Mouse (Mus musculus) lung, embryonic 14.5 days (tissue): Measurements from ENCODE around the gene Rtp1. TPM values are rescaled to one million over a fixed set of nuclear protein-coding genes. Genes with fewer than 3 reads are reported as not detected.

Source experiments
- ATAC-seq: fragments of 200-750 bp; cut with Nextera tagmentation; 2 replicates; pipeline ENCODE4 v1.8.0; 2017; ENCODE audit warnings: mild to moderate bottlenecking, moderate TSS enrichment, moderate library complexity; ENCODE audit not compliant: insufficient read depth
- DNase-seq: peaks from one replicate; pipeline ENCODE4 v3.0.0-alpha.2; 2015
- H3K27ac ChIP-seq: fragments of 300-500 bp; sonication (generic); 2 replicates; pipeline ENCODE4 v1.5.1; 2014; ENCODE audit warnings: low read depth, mild to moderate bottlenecking, moderate library complexity
- H3K27me3 ChIP-seq: fragments of 300-500 bp; sonication (generic); 2 replicates; pipeline ENCODE4 v1.6.1; 2014; ENCODE audit warnings: low read length, control low read depth; ENCODE audit not compliant: insufficient read depth
- H3K36me3 ChIP-seq: fragments of 300-500 bp; sonication (generic); 2 replicates; pipeline ENCODE4 v1.6.1; 2014; ENCODE audit warnings: control low read depth; ENCODE audit not compliant: insufficient read depth
- H3K4me1 ChIP-seq: fragments of 300-500 bp; sonication (generic); 2 replicates; pipeline ENCODE4 v1.6.1; 2014; ENCODE audit warnings: antibody characterized with exemption, control low read depth; ENCODE audit not compliant: insufficient read depth
- H3K4me2 ChIP-seq: fragments of 300-500 bp; sonication (generic); 2 replicates; pipeline ENCODE4 v1.6.1; 2014; ENCODE audit warnings: mild to moderate bottlenecking
- H3K4me3 ChIP-seq: fragments of 300-500 bp; sonication (generic); 2 replicates; pipeline ENCODE4 v1.5.1; 2014; ENCODE audit warnings: low read depth, low read length
- H3K9ac ChIP-seq: fragments of 300-500 bp; sonication (generic); 2 replicates; pipeline ENCODE4 v1.6.1; 2014
- H3K9me3 ChIP-seq: fragments of 300-500 bp; sonication (generic); 2 replicates; pipeline ENCODE4 v1.6.1; 2016; ENCODE audit warnings: low read depth, low read length, control low read depth
- CTCF ChIP-seq: IDR thresholded peaks from 2 replicates; pipeline ENCODE4 v1.5.1; 2016; ENCODE audit warnings: antibody characterized with exemption, low read depth
- WGBS: fragments of 180-500 bp; shearing (Covaris S2); extraction: QIAGEN DNeasy Blood & Tissue Kit; methylation state at CpG from one replicate; pipeline ENCODE4 v1.1.7; 2014; 5-methylcytosine and 5-hydroxymethylcytosine counted together
- polyA plus RNA-seq: library from polyadenylated mRNA; unstranded; fragments of >200 nt; fragmentation: Nextera tagmentation; extraction: Ambion mirVana; gene quantifications from 2 replicates; pipeline ENCODE4 v1.2.1, GENCODE M21; 2014

Rtp1 gene
- polyA plus RNA-seq, 1 experiment from 2014 or later, result not detected

- H3K4me3 ChIP-seq, result no peak overlapping the region
- no peak overlapping the region for H3K4me2 ChIP-seq
- WGBS, result 50% methylated on average over 3 of the region's 3 CpGs
- no peaks in the 10 kb centered on the region for H3K9me3 ChIP-seq
- TF ChIP-seq CTCF, result no peak
- no peak overlapping the region for H3K9ac ChIP-seq
- H3K4me1 ChIP-seq, result peaks cover 5% of the 10 kb centered on the region
- ATAC-seq, result peak; percentile 59
- no peaks in the 10 kb centered on the region for H3K36me3 ChIP-seq
- H3K27me3 ChIP-seq, result no peaks in the 10 kb centered on the region
- no peak overlapping the region for H3K27ac ChIP-seq
- DNase-seq, result peak; percentile 78
These were observed 27.6 kb downstream of the Rtp1 start for GRCm38 (mm10) chr16:23456534-23456933.

GRCm38 (mm10) chr16:23457338-23457737 lies 28.4 kb downstream of the Rtp1 start:
- no peak for TF ChIP-seq CTCF
- H3K4me2 ChIP-seq, result no peak overlapping the region
- 87% methylated on average over 5 of the region's 5 CpGs for WGBS
- no peak overlapping the region for H3K27ac ChIP-seq
- no peaks in the 10 kb centered on the region for H3K36me3 ChIP-seq
- ATAC-seq (no peak), DNase-seq (no peak)
- no peak overlapping the region for H3K4me3 ChIP-seq
- H3K9me3 ChIP-seq, result no peaks in the 10 kb centered on the region
- H3K9ac ChIP-seq, result no peak overlapping the region
- peaks cover 5% of the 10 kb centered on the region for H3K4me1 ChIP-seq
- no peaks in the 10 kb centered on the region for H3K27me3 ChIP-seq

- peak; percentile 21 for DNase-seq
- no peaks in the 10 kb centered on the region for H3K9me3 ChIP-seq
- H3K4me1 ChIP-seq, result peaks cover 5% of the 10 kb centered on the region
- TF ChIP-seq CTCF, result no peak
- no peaks in the 10 kb centered on the region for H3K27me3 ChIP-seq
- no peak for ATAC-seq
- no peak overlapping the region for H3K4me3 ChIP-seq
- WGBS, result 41% methylated on average over 7 of the region's 7 CpGs
- H3K9ac ChIP-seq, result no peak overlapping the region
- H3K36me3 ChIP-seq, result no peaks in the 10 kb centered on the region
- no peak overlapping the region for H3K27ac ChIP-seq
- no peak overlapping the region for H3K4me2 ChIP-seq
These were observed 30.1 kb downstream of the Rtp1 start for GRCm38 (mm10) chr16:23458906-23459588.

GRCm38 (mm10) chr16:23463671-23464347 lies 34.9 kb downstream of the Rtp1 start:
- ATAC-seq (no peak), DNase-seq (no peak)
- Histone ChIP-seq H3K9me3 (no peaks in the 10 kb centered on the region), H3K4me1 (no peaks in the 10 kb centered on the region), H3K9ac (no peak overlapping the region), H3K4me3 (no peak overlapping the region), H3K4me2 (no peak overlapping the region), H3K27me3 (no peaks in the 10 kb centered on the region), H3K27ac (no peak overlapping the region), H3K36me3 (no peaks in the 10 kb centered on the region)
- no peak for TF ChIP-seq CTCF
- 53% methylated on average over 4 of the region's 4 CpGs for WGBS

GRCm38 (mm10) chr16:23471551-23471950 lies 42.6 kb downstream of the Rtp1 start:
- Histone ChIP-seq H3K27me3 (no peaks in the 10 kb centered on the region), H3K9ac (no peak overlapping the region), H3K4me2 (no peak overlapping the region), H3K36me3 (no peaks in the 10 kb centered on the region), H3K27ac (no peak overlapping the region), H3K4me1 (no peaks in the 10 kb centered on the region), H3K4me3 (no peak overlapping the region), H3K9me3 (no peaks in the 10 kb centered on the region)
- WGBS, result 83% methylated on average over 6 of the region's 6 CpGs
- no peak for TF ChIP-seq CTCF
- ATAC-seq (no peak), DNase-seq (no peak)

- Histone ChIP-seq H3K27ac (no peak overlapping the region), H3K36me3 (no peaks in the 10 kb centered on the region), H3K27me3 (no peaks in the 10 kb centered on the region), H3K9me3 (no peaks in the 10 kb centered on the region), H3K9ac (no peak overlapping the region), H3K4me2 (no peak overlapping the region), H3K4me3 (no peak overlapping the region), H3K4me1 (no peaks in the 10 kb centered on the region)
- TF ChIP-seq CTCF, result no peak
- DNase-seq (no peak), ATAC-seq (no peak)
- 57% methylated on average over 3 of the region's 3 CpGs for WGBS
These were observed 43.1 kb downstream of the Rtp1 start for GRCm38 (mm10) chr16:23472046-23472445.

GRCm38 (mm10) chr16:23475651-23476050 lies 46.7 kb downstream of the Rtp1 start:
- Histone ChIP-seq H3K27me3 (no peaks in the 10 kb centered on the region), H3K36me3 (no peaks in the 10 kb centered on the region), H3K4me2 (no peak overlapping the region), H3K9me3 (no peaks in the 10 kb centered on the region), H3K4me3 (no peak overlapping the region), H3K27ac (no peak overlapping the region), H3K4me1 (no peaks in the 10 kb centered on the region), H3K9ac (no peak overlapping the region)
- TF ChIP-seq CTCF, result no peak
- DNase-seq, result no peak
- WGBS, result 85% methylated on average over 4 of the region's 4 CpGs
- no peak for ATAC-seq
